Mouse (Mus musculus): Measurements from ENCODE around the gene Efna3. TPM values are rescaled to one million over a fixed set of nuclear protein-coding genes. Genes with fewer than 3 reads are reported as not detected.

The Efna3 gene
- polyA plus RNA-seq, 1 experiment, result 3.7 TPM

GRCm38 (mm10) chr3:89300071-89300470, 22.7 kb downstream of the Efna3 start:
- H3K4me3 ChIP-seq (ENCODE audit: control insufficient read depth, insufficient read depth, low read length), result no peak overlapping the region
- no peaks in the 10 kb centered on the region for H3K27me3 ChIP-seq (ENCODE audit: control insufficient read depth, insufficient read depth, low read length)
- TF ChIP-seq POLR2A (IDR thresholded peaks at IDR 0.05; ENCODE audit: control insufficient read depth, extremely low read depth, insufficient read depth, low read length, poor library complexity) (no peak), CTCF (IDR thresholded peaks at IDR 0.05; ENCODE audit: borderline replicate concordance, control insufficient read depth, extremely low read depth, insufficient read depth, low read length, poor library complexity) (no peak)
- 57% methylated on average over 1 of the region's 1 CpGs for WGBS
- H3K27ac ChIP-seq (ENCODE audit: control insufficient read depth, insufficient read depth, low read length), result no peak overlapping the region
- DNase-seq, result no peak
- no peaks in the 10 kb centered on the region for H3K36me3 ChIP-seq (ENCODE audit: control insufficient read depth, insufficient read depth, low read length)
- peaks cover 10% of the 10 kb centered on the region for H3K4me1 ChIP-seq (replicated peaks; ENCODE audit: control insufficient read depth, insufficient read depth, low read length)

DNA sequence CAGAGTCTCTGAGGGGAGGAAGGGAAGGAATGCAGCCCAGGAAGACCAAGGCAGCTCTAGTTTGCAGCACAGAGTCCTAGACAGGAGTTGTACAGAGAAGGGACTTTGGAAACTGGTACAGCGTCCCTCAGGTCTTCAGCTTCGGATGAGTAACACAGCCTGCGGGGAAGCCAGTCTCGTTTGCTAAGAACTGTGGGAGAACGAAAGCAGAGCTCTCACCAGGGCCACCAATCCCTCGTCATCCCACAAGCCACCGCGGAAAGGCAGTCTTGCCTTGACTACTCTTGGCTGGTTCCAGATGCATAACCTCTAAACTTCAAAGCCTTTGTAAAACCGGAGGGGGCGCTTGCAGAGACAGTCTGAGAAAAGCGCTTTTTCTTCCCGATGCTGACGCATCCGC, 23.3 kb downstream of the Efna3 start:
- Histone ChIP-seq H3K4me1 (replicated peaks; ENCODE audit: control insufficient read depth, insufficient read depth, low read length) (peaks cover 10% of the 10 kb centered on the region), H3K4me3 (ENCODE audit: control insufficient read depth, insufficient read depth, low read length) (no peak overlapping the region), H3K27ac (ENCODE audit: control insufficient read depth, insufficient read depth, low read length) (no peak overlapping the region), H3K27me3 (ENCODE audit: control insufficient read depth, insufficient read depth, low read length) (no peaks in the 10 kb centered on the region), H3K36me3 (ENCODE audit: control insufficient read depth, insufficient read depth, low read length) (no peaks in the 10 kb centered on the region)
- peak; percentile 54 for DNase-seq
- no peak for TF ChIP-seq POLR2A (IDR thresholded peaks at IDR 0.05; ENCODE audit: control insufficient read depth, extremely low read depth, insufficient read depth, low read length, poor library complexity)
- no peak for TF ChIP-seq CTCF (IDR thresholded peaks at IDR 0.05; ENCODE audit: borderline replicate concordance, control insufficient read depth, extremely low read depth, insufficient read depth, low read length, poor library complexity)
- 1% methylated on average over 14 of the region's 14 CpGs for WGBS

GRCm38 (mm10) chr3:89298908-89299307, 23.9 kb downstream of the Efna3 start:
- no peak for DNase-seq
- WGBS, result 93% methylated on average over 6 of the region's 6 CpGs

DNA sequence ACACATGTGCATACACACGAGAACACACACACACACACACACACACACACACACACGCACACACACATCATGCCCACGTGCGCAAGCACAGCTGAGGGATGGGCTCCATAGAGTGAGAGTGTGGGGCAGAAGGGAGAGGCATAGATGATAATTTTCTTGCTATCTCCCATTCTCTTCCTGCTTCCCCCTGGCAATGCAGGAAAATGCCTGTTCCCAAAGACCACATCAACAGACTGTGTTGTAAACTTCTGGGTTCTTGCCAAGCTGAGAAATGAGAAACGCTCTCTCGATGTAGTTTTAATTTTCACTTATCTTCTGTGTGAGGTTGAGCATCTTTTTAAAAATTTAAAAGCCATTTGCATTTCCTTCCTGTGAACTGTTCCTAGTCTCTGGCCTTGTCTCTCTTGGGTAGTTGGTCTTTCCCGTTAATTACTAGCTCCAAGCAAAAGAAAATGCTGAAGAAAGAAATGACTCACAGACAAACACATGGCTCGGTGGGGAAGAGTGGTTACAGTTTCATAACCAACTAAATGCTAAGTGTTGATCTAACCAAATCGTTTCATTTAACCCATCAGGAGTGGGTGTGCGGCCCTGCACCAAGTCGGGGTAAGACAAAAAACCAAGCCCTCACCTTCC, 25.9 kb downstream of the Efna3 start:
- TF ChIP-seq POLR2A (IDR thresholded peaks at IDR 0.05; ENCODE audit: control insufficient read depth, extremely low read depth, insufficient read depth, low read length, poor library complexity), result no peak
- TF ChIP-seq CTCF (IDR thresholded peaks at IDR 0.05; ENCODE audit: borderline replicate concordance, control insufficient read depth, extremely low read depth, insufficient read depth, low read length, poor library complexity), result no peak
- 82% methylated on average over 11 of the region's 11 CpGs for WGBS
- no peak overlapping the region for H3K4me3 ChIP-seq (ENCODE audit: control insufficient read depth, insufficient read depth, low read length)
- no peak overlapping the region for H3K27ac ChIP-seq (ENCODE audit: control insufficient read depth, insufficient read depth, low read length)
- DNase-seq, result no peak
- H3K36me3 ChIP-seq (ENCODE audit: control insufficient read depth, insufficient read depth, low read length), result no peaks in the 10 kb centered on the region
- peaks cover 25% of the 10 kb centered on the region for H3K4me1 ChIP-seq (replicated peaks; ENCODE audit: control insufficient read depth, insufficient read depth, low read length)
- no peaks in the 10 kb centered on the region for H3K27me3 ChIP-seq (ENCODE audit: control insufficient read depth, insufficient read depth, low read length)

More at GRCm38 (mm10) chr3:89298908-89299307, 23.9 kb downstream of the Efna3 start:
- no peaks in the 10 kb centered on the region for H3K27me3 ChIP-seq (ENCODE audit: control insufficient read depth, insufficient read depth, low read length)
- no peak for TF ChIP-seq CTCF (IDR thresholded peaks at IDR 0.05; ENCODE audit: borderline replicate concordance, control insufficient read depth, extremely low read depth, insufficient read depth, low read length, poor library complexity)
- TF ChIP-seq POLR2A (IDR thresholded peaks at IDR 0.05; ENCODE audit: control insufficient read depth, extremely low read depth, insufficient read depth, low read length, poor library complexity), result no peak
- no peaks in the 10 kb centered on the region for H3K36me3 ChIP-seq (ENCODE audit: control insufficient read depth, insufficient read depth, low read length)
- H3K27ac ChIP-seq (ENCODE audit: control insufficient read depth, insufficient read depth, low read length), result no peak overlapping the region
- peaks cover 12% of the 10 kb centered on the region for H3K4me1 ChIP-seq (replicated peaks; ENCODE audit: control insufficient read depth, insufficient read depth, low read length)
- no peak overlapping the region for H3K4me3 ChIP-seq (ENCODE audit: control insufficient read depth, insufficient read depth, low read length)

- DNase-seq, result no peak
- no peaks in the 10 kb centered on the region for H3K36me3 ChIP-seq (ENCODE audit: control insufficient read depth, insufficient read depth, low read length)
- 0 out of 2 replicates have a peak, but pooled peaks have one; percentile 7 for TF ChIP-seq CTCF (IDR thresholded peaks at IDR 0.05; ENCODE audit: borderline replicate concordance, control insufficient read depth, extremely low read depth, insufficient read depth, low read length, poor library complexity)
- TF ChIP-seq POLR2A (IDR thresholded peaks at IDR 0.05; ENCODE audit: control insufficient read depth, extremely low read depth, insufficient read depth, low read length, poor library complexity), result no peak
- 56% methylated on average over 8 of the region's 8 CpGs for WGBS
- no peak overlapping the region for H3K27ac ChIP-seq (ENCODE audit: control insufficient read depth, insufficient read depth, low read length)
- H3K27me3 ChIP-seq (ENCODE audit: control insufficient read depth, insufficient read depth, low read length), result no peaks in the 10 kb centered on the region
- peaks cover 28% of the 10 kb centered on the region for H3K4me1 ChIP-seq (replicated peaks; ENCODE audit: control insufficient read depth, insufficient read depth, low read length)
- H3K4me3 ChIP-seq (ENCODE audit: control insufficient read depth, insufficient read depth, low read length), result no peak overlapping the region
Observed at GRCm38 (mm10) chr3:89295685-89296230, 27.0 kb downstream of the Efna3 start.

- Histone ChIP-seq H3K4me1 (replicated peaks; ENCODE audit: control insufficient read depth, insufficient read depth, low read length) (peaks cover 24% of the 10 kb centered on the region), H3K27ac (ENCODE audit: control insufficient read depth, insufficient read depth, low read length) (no peak overlapping the region), H3K36me3 (ENCODE audit: control insufficient read depth, insufficient read depth, low read length) (no peaks in the 10 kb centered on the region), H3K4me3 (ENCODE audit: control insufficient read depth, insufficient read depth, low read length) (no peak overlapping the region), H3K27me3 (ENCODE audit: control insufficient read depth, insufficient read depth, low read length) (no peaks in the 10 kb centered on the region)
- WGBS, result 88% methylated on average over 5 of the region's 5 CpGs
- DNase-seq, result no peak
- TF ChIP-seq CTCF (IDR thresholded peaks at IDR 0.05; ENCODE audit: borderline replicate concordance, control insufficient read depth, extremely low read depth, insufficient read depth, low read length, poor library complexity), result no peak
- TF ChIP-seq POLR2A (IDR thresholded peaks at IDR 0.05; ENCODE audit: control insufficient read depth, extremely low read depth, insufficient read depth, low read length, poor library complexity), result no peak
Observed at GRCm38 (mm10) chr3:89294195-89294594, 28.6 kb downstream of the Efna3 start.

All from thymus, adult 2 months (tissue).